Mouse (Mus musculus) liver, embryonic 12.5 days (tissue): ENCODE results near the gene Bzw1. TPM values are rescaled to one million over a fixed set of nuclear protein-coding genes. Genes with fewer than 3 reads are reported as not detected.

Experiments used
- ATAC-seq: fragments of 200-750 bp; cut with Nextera tagmentation; 2 replicates; pipeline ENCODE4 v1.8.0; 2017; ENCODE audit warnings: moderate number of reproducible peaks, mild to moderate bottlenecking, moderate library complexity
- H3K27ac ChIP-seq: fragments of 300-500 bp; sonication (generic); 2 replicates; pipeline ENCODE4 v1.5.1; 2016; ENCODE audit warnings: mild to moderate bottlenecking
- H3K27me3 ChIP-seq: fragments of 300-500 bp; sonication (generic); replicated peaks from 2 replicates; pipeline ENCODE4 v1.6.1; 2016; ENCODE audit warnings: mild to moderate bottlenecking, moderate library complexity
- H3K36me3 ChIP-seq: fragments of 300-500 bp; sonication (generic); 2 replicates; pipeline ENCODE4 v1.6.1; 2016; ENCODE audit warnings: mild to moderate bottlenecking, moderate library complexity
- H3K4me1 ChIP-seq: fragments of 300-500 bp; sonication (generic); 2 replicates; pipeline ENCODE4 v1.6.1; 2016
- H3K4me2 ChIP-seq: fragments of 300-500 bp; sonication (generic); 2 replicates; pipeline ENCODE4 v1.6.1; 2016; ENCODE audit warnings: mild to moderate bottlenecking, moderate library complexity
- H3K4me3 ChIP-seq: fragments of 300-500 bp; sonication (generic); 2 replicates; pipeline ENCODE4 v1.5.1; 2016; ENCODE audit warnings: mild to moderate bottlenecking, moderate library complexity
- H3K9ac ChIP-seq: fragments of 300-500 bp; sonication (generic); 2 replicates; pipeline ENCODE4 v1.6.1; 2016; ENCODE audit warnings: mild to moderate bottlenecking, moderate library complexity
- H3K9me3 ChIP-seq: fragments of 300-500 bp; sonication (generic); replicated peaks from 2 replicates; pipeline ENCODE4 v1.6.1; 2016; ENCODE audit warnings: mild to moderate bottlenecking, moderate library complexity
- WGBS: fragments of 180-500 bp; shearing (Covaris S2); methylation state at CpG from one replicate; pipeline ENCODE4 v1.1.7; 2016; ENCODE audit not compliant: insufficient replicate concordance; 5-methylcytosine and 5-hydroxymethylcytosine counted together
- polyA plus RNA-seq: library from polyadenylated mRNA; unstranded; fragments of >200 nt; fragmentation: Nextera tagmentation; extraction: Ambion mirVana; gene quantifications from 2 replicates; pipeline ENCODE4 v1.2.1, GENCODE M21; 2016

Gene Bzw1
- polyA plus RNA-seq: 225 and 229 TPM in 2 replicates

DNA sequence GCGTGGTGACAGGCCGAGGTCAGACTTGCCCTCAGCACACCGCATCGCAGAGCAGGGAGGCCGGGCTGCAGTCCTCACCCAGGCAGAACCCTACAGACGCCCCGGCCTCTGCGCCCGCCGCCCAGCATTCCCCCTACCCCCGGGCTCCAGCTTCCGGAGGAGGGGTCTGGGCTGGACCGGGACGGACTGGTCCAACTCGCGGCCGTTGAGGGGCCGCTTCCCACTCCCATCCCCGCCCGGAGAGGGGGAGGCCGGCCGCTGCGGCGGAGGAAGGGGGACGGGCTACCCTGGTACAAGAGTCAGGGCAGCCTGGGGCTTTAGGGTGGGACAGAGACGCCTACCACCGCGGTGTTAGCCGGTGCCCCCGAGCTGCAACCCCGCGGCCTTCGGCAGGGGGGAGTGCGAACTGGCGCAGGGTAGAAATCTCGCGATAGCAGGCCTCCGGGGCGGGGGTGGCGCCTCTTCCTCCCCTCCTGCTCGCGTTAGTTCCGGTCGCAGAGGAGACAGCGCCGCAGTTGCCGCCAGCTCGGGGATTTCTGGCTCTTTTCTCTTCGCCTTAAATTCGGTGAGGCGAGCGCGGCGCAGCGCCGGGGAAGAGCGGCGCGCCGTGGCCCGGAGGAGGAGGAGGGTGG, at the start of gene Bzw1:
Gene Bzw1 (plus strand): TSS at position 247 of the 632 bp plus-strand sequence.
- peak within 1 kb of the TSS; percentile 88 for H3K4me2 ChIP-seq
- H3K27me3 ChIP-seq: no peaks in the 10 kb centered on the region
- peaks cover 32% of the 10 kb centered on the region for H3K4me1 ChIP-seq
- peak within 1 kb of the TSS; percentile 98 for H3K27ac ChIP-seq
- no peaks in the 10 kb centered on the region for H3K9me3 ChIP-seq
- H3K9ac ChIP-seq: peak within 1 kb of the TSS; percentile 96
- ATAC-seq: peak; percentile 93
- WGBS: under 1% methylated on average over 48 of the region's 61 CpGs
- peak within 1 kb of the TSS; percentile 99 for H3K4me3 ChIP-seq
- H3K36me3 ChIP-seq: peaks cover 31% of the 10 kb centered on the region

- no peak for ATAC-seq
- Histone ChIP-seq H3K4me3 (no peak overlapping the region), H3K27me3 (no peaks in the 10 kb centered on the region), H3K27ac (no peak overlapping the region), H3K9ac (no peak overlapping the region), H3K4me1 (no peaks in the 10 kb centered on the region; the same call in 1 of the 2 replicates), H3K4me2 (no peak overlapping the region), H3K36me3 (no peaks in the 10 kb centered on the region), H3K9me3 (no peaks in the 10 kb centered on the region)
- 41% methylated on average over 4 of the region's 4 CpGs for WGBS
These were observed 48.8 kb upstream of the Bzw1 start for GRCm38 (mm10) chr1:58343861-58344260.

DNA sequence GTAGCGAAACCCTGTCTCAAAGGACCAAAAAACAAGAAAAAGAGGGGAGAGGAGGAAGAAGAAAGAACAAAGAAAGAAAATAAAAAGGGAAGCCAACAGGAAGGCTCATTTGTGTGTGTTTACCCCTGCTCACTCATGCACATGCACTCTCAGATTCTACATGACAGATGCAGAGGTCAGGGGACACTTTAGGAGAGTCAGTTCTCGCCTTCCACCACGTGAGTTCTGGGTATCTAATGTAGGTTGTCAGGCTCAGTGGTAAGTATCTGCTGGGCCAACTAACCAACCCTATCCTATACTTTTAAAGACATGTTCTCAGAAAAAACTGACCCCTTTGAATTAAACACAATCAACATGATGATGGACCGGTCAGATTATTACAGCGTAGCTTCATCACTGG, 48.1 kb upstream of the Bzw1 start:
- WGBS: 72% methylated on average over 5 of the region's 5 CpGs

DNA sequence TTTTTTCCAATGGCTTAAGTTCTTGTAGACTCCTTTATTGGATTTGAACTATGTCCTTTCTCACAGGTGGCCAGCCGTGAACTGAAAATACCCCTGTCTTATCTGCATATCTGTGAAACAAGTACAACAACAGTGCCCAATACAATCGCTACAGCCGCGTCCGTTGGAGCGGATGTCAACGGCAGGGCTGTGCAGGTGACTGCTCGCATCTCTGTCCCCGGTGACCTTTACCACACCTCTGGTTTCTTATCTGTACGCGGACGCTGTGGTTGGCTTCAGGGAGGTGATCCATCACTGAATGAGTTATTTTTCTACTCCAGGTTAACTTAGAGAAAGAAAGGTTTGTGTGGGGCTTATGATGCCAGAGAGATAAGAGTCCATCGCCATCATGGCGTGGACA, 46.5 kb upstream of the Bzw1 start:
- Histone ChIP-seq H3K4me3 (no peak overlapping the region), H3K27me3 (no peaks in the 10 kb centered on the region), H3K27ac (no peak overlapping the region), H3K4me2 (no peak overlapping the region), H3K36me3 (no peaks in the 10 kb centered on the region), H3K9me3 (no peaks in the 10 kb centered on the region), H3K9ac (no peak overlapping the region), H3K4me1 (no peaks in the 10 kb centered on the region; the same call in 1 of the 2 replicates)
- ATAC-seq: no peak
- 81% methylated on average over 14 of the region's 14 CpGs for WGBS

More for the DNA sequence above, 48.1 kb upstream of the Bzw1 start:
- H3K4me2 ChIP-seq: no peak overlapping the region
- no peak for ATAC-seq
- no peak overlapping the region for H3K4me3 ChIP-seq
- H3K4me1 ChIP-seq: no peaks in the 10 kb centered on the region; the same call in 1 of the 2 replicates
- H3K9me3 ChIP-seq: no peaks in the 10 kb centered on the region
- H3K27me3 ChIP-seq: no peaks in the 10 kb centered on the region
- H3K36me3 ChIP-seq: no peaks in the 10 kb centered on the region
- H3K27ac ChIP-seq: no peak overlapping the region
- H3K9ac ChIP-seq: no peak overlapping the region

GRCm38 (mm10) chr1:58348712-58349111, 44.0 kb upstream of the Bzw1 start:
- no peak overlapping the region for H3K9ac ChIP-seq
- H3K9me3 ChIP-seq: no peaks in the 10 kb centered on the region
- WGBS: 33% methylated on average over 6 of the region's 6 CpGs
- no peak overlapping the region for H3K4me3 ChIP-seq
- H3K27ac ChIP-seq: no peak overlapping the region
- H3K27me3 ChIP-seq: no peaks in the 10 kb centered on the region
- H3K4me1 ChIP-seq: no peaks in the 10 kb centered on the region; the same call in 1 of the 2 replicates
- no peak for ATAC-seq
- no peaks in the 10 kb centered on the region for H3K36me3 ChIP-seq
- no peak overlapping the region for H3K4me2 ChIP-seq

- no peaks in the 10 kb centered on the region for H3K9me3 ChIP-seq
- H3K9ac ChIP-seq: no peak overlapping the region
- no peak overlapping the region for H3K4me3 ChIP-seq
- no peaks in the 10 kb centered on the region for H3K27me3 ChIP-seq
- no peaks in the 10 kb centered on the region for H3K36me3 ChIP-seq
- 45% methylated on average over 4 of the region's 4 CpGs for WGBS
- H3K4me2 ChIP-seq: no peak overlapping the region
- H3K4me1 ChIP-seq: no peaks in the 10 kb centered on the region
- peak overlapping the region; percentile 40 for H3K27ac ChIP-seq
- ATAC-seq: peak; percentile 47; the same call in 1 of the 2 replicates
These were observed 39.3 kb upstream of the Bzw1 start for GRCm38 (mm10) chr1:58353238-58353893.

DNA sequence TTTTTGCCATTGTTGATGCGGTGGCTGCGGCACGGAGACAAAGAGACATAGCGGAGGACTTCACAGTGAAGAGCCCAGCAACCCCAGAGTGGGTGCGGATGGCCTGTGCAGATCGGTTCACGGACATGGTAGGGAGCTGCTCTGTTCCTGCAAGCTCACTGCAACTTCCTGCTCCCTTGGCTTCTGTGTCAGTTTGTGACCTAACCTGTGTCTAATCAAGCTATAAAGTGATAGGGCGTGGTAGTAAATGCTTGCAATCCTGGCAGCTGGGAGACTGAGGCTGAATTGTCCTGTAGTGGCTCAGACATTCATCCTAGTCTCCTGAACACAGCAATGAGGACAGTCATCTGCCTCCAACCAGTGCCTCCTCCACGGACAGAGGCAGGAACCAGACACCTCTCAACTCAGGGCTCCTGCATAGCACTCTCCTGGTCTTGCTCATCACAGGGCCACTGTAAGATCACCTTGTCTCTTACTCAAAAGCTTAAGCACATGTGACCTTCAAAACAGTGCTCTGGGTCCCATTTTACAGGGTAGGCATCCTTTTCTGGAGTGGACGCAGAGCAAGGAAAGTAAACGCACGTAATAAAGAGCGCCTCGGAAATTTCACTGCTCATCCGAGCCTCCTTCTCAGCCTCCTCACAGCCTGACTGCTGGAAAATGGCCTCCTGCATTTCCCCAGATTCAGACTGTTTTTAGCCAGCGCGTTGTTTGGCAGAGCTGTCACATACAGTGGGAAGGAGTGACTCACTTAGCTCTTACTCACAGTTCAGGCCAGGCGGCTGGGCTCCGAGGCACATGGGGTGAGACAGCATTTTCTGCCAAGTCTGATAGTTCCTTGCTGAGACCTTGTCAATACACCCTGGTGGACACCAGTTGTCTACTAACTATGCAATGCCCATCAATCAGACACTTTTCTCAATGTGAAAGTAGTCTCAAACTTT, 33.5 kb upstream of the Bzw1 start:
- Histone ChIP-seq H3K4me3 (no peak overlapping the region), H3K27me3 (no peaks in the 10 kb centered on the region), H3K36me3 (no peaks in the 10 kb centered on the region), H3K9me3 (no peaks in the 10 kb centered on the region), H3K27ac (no peak overlapping the region), H3K4me1 (no peaks in the 10 kb centered on the region), H3K9ac (no peak overlapping the region), H3K4me2 (no peak overlapping the region)
- ATAC-seq: no peak
- WGBS: 70% methylated on average over 19 of the region's 19 CpGs

- ATAC-seq: no peak
- H3K4me3 ChIP-seq: no peak overlapping the region
- H3K36me3 ChIP-seq: no peaks in the 10 kb centered on the region
- no peak overlapping the region for H3K27ac ChIP-seq
- no peaks in the 10 kb centered on the region for H3K27me3 ChIP-seq
- WGBS: 33% methylated on average over 4 of the region's 4 CpGs
- H3K4me1 ChIP-seq: no peaks in the 10 kb centered on the region
- H3K4me2 ChIP-seq: no peak overlapping the region
- H3K9me3 ChIP-seq: 0 out of 2 replicates have a peak, but pooled peaks cover 4% of the 10 kb centered on the region
- no peak overlapping the region for H3K9ac ChIP-seq
These were observed 30.4 kb upstream of the Bzw1 start for GRCm38 (mm10) chr1:58362296-58362695.

DNA sequence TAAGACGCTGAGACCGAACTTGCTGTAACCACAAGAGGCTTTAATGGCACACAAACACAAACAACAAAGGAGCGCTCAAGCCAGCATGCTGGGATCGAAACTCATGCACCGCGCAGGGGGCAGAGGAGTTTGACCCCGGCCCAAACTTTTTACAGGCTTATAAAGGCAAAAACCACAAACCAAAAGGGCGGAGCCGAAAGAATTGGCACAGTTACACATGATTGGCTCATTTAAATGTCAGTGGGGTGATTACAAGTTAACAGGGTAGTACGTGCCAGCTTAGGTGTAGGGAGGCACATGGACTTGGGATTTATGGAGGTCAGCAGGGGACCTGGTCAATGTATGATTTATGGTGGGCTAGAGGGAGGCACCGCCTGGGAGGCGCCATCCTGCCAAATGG, 28.1 kb upstream of the Bzw1 start:
- H3K9me3 ChIP-seq: 0 out of 2 replicates have a peak, but pooled peaks cover 4% of the 10 kb centered on the region
- no peak overlapping the region for H3K4me2 ChIP-seq
- WGBS: 83% methylated on average over 12 of the region's 12 CpGs
- no peaks in the 10 kb centered on the region for H3K4me1 ChIP-seq
- no peak overlapping the region for H3K9ac ChIP-seq
- H3K4me3 ChIP-seq: no peak overlapping the region
- ATAC-seq: no peak
- H3K36me3 ChIP-seq: no peaks in the 10 kb centered on the region
- no peak overlapping the region for H3K27ac ChIP-seq
- H3K27me3 ChIP-seq: no peaks in the 10 kb centered on the region

DNA sequence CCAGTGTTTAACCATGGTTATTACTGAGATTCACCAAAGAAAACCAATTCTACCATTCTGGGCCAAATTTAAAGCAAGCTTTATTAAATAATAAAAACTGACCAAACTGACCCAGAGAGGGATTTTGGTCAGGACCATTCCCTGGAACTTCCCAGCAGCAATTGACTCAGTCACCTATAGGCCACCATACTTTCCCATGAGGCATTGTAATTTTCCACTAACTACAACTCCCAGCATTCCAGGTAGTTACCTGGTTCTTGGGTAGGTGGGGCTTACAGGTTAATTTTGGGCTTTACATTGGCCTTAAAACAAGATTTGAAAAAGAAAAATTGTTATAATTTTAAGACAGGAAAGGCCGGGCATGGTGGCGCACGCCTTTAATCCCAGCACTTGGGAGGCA, 26.9 kb upstream of the Bzw1 start:
- Histone ChIP-seq H3K36me3 (no peaks in the 10 kb centered on the region), H3K4me3 (no peak overlapping the region), H3K9me3 (0 out of 2 replicates have a peak, but pooled peaks cover 4% of the 10 kb centered on the region), H3K27ac (no peak overlapping the region), H3K4me2 (no peak overlapping the region), H3K9ac (no peak overlapping the region), H3K4me1 (no peaks in the 10 kb centered on the region), H3K27me3 (no peaks in the 10 kb centered on the region)
- no peak for ATAC-seq
- WGBS: 85% methylated on average over 3 of the region's 3 CpGs

- no peak for ATAC-seq
- Histone ChIP-seq H3K4me3 (no peak overlapping the region), H3K4me1 (no peaks in the 10 kb centered on the region), H3K27ac (no peak overlapping the region), H3K27me3 (no peaks in the 10 kb centered on the region), H3K4me2 (no peak overlapping the region), H3K9ac (no peak overlapping the region), H3K36me3 (no peaks in the 10 kb centered on the region), H3K9me3 (0 out of 2 replicates have a peak, but pooled peaks cover 4% of the 10 kb centered on the region)
- WGBS: 75% methylated on average over 12 of the region's 12 CpGs
These were observed 25.8 kb upstream of the Bzw1 start for GRCm38 (mm10) chr1:58366737-58367471.
